Mouse (Mus musculus) heart, postnatal 14 days (tissue): ENCODE measurements around the gene Shroom3. TPM values are rescaled to one million over a fixed set of nuclear protein-coding genes. Genes with fewer than 3 reads are reported as not detected.
A peak's percentile ranks its signal among the peaks of the same experiment; 100 is the strongest.

Source experiments
- DNase-seq, 2 experiments: peaks; one replicate each; pipeline ENCODE4 v3.0.0; 2021 to 2022
- intact Hi-C: fragments of 180-260 bp; cut with DNase I; formaldehyde crosslinking; loops from one replicate; pipeline ENCODE4 v1.15.1; 2025
- total RNA-seq, 2 experiments: library from RNA; stranded (reverse); gene quantifications; 2 replicates each; pipeline ENCODE4 v1.2.3; 2021

The Shroom3 gene
- total RNA-seq, 2 experiments from 2014 or later: 33.4 to 37.7 TPM

DNA sequence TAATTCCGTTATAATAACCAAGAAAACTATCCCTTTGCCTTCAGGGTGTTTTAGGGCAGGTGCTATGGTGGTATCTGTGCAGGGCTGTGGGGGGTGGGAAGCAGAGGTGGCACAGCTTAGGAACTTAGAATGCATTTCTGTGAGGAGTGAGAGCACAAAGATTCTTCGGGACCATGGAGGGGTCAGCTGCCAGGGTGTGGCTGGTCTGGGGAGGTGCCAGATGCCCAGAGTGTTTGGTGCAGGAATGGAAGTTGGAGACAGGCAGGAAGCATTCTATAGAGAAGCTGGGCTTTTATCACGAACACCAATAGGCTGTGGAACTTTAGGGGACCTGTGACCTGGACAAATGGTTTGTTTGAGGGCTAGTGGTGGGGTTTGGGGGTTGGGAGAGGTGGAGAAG, 58.6 kb downstream of the Shroom3 start:
- DNase-seq: no peak
- intact Hi-C loops: no loop called here

DNA sequence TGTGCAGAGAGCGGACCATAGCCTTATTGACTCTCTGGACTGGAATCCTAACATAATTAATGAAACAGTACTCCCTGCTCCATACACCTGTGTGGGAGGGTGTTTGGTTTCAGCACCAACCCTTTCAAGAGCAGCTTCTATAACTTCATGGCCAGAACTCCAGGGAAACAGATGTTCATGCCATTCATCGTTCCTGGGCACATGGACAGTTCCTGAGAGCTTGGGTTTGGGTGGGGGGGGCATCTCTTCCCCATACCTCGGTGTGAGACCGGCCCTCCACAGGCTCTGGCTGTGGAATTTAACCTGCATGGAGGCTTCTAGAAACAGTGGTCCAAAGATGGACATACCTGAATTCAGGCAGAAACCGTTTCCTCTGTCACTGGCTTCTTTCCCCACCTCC, 59.5 kb downstream of the Shroom3 start:
- intact Hi-C loops: no loop called here

DNA sequence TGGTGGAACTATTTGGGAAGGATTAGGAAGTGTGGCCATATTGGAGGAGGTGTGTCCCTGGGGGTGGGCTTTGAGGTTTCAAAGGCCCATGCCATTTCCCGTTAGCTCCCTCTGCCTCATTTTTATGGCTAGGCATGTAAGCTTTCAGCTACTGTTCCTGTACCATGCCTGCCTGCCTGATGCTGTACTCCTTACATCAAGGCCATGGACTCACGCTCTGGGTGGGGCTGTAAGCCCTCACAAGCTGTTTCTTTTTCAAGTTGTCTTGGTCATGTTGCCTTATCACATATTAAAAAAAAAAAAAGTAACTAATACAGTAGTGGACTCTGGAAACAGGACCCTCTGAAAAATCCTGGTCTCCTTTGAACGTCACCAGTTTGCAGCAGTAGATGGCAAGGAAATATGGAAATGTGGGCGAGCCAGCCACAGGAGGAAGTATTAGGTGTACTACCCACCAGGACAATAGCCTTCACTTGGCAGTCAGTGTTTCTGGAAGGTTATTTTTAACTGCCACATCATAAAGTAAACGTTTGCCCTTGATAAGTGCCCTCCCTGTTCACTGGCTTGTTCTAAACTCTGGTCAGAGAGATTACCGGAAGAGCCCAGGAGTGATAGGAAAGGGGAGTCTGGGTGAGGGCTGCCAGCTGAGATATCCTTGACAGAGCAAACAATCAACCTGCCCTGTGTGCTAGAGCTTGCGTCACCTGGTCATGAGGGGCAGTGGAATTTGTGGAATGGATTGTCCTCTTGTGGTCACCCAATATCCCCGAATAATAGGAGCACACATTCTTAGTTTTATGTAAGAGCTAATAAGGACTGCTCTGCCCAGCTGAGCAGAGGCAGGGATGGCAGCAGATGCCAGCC, 62.4 kb downstream of the Shroom3 start:
- peak; percentile 30 to 40 for DNase-seq
- intact Hi-C loops: no loop called here

More for the DNA sequence above, 59.5 kb downstream of the Shroom3 start:
- no peak for DNase-seq

DNA sequence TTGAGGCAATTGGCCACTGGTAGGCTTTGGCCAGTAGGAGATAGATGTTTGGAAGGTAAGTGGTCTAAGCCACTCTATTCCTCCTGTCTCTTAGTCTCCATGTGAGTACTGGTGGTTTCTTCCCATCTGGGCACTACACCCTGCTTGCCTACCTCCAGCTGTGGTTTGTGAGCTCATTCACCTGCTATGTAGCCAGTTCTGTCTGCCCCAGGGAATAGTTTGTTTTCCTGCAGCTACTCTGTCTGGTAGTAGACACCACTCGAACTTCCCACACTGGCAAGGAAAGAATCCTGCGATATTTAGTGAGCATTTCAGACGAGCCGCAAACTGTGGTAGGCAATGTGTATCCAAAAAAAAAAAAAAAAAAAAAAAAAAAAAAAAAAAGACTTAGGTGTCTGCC, 68.3 kb downstream of the Shroom3 start:
- intact Hi-C loops: no loop called here
- DNase-seq: no peak

DNA sequence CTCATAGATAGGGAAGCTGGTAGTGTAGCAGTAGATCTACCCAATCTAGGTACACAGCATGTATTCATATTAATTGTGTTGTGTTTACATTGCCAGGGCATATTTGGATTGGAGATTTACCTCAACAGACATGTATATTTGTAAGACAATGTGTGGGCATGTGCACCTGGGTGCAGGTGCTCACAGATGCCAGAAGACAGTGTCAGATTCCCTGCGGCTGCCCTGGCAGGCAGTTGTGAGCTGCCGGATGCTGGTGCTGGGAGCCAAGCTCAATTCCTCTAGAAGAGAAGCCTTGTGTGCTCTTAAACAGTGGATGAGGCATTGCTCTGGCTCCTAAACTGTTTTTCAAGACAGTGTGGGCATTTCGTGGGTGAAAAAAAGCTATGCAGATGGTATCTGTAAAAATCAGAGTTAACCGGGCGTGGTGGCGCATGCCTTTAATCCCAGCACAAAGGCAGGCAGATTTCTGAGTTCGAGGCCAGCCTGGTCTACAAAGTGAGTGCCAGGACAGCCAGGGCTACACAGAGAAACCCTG, 72.1 kb downstream of the Shroom3 start:
- DNase-seq: no peak
- intact Hi-C loops: no loop called here

DNA sequence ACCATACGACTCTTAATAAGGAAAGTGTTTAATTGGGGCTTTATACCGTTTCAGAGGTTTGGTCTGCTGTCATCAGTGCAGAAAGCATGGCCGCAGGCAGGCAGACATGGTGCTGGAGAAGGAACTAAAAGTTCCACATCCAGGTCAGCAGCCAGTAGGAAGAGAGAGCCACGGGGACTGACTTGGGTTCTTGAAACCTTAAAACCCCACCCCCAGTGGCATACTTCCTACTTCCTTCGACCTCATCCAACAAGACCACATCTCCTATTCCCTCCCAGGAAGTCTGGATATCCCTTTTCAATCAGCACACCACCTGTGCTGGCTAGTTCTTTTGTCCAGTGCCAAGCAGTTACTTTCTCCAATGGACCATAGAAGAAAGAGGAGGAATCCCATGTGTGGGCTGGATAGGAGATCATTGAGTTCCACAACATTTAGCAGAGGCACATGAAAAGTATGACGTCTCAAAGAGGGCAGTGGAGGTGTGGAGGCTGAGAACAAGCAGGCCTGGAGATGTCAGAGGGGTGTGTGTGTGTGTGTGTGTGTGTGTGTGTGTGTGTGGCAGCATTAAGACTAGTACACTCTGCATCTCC, 76.0 kb downstream of the Shroom3 start:
- DNase-seq: no peak
- intact Hi-C loops: no loop called here

DNA sequence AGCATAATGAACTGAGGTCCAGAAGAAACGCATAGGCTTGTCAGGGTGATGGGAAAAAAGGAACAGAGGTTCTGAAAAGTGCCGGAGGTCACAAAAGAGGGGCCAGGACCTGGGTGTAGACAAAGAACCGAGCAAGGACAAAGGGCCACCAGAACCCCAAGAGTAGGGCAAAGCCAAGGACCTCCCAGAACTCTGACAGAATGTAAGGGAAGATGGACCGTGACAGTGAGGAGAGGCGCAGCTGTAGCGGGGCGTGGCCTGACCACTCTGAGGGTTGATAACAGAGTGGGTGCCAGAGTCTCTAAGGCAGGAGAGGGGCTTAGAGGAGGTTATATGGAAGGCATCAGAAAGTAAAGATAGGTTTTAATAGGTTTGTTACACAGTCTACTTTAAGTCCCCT, 77.3 kb downstream of the Shroom3 start:
- no peak for DNase-seq
- intact Hi-C loops: no loop called here

DNA sequence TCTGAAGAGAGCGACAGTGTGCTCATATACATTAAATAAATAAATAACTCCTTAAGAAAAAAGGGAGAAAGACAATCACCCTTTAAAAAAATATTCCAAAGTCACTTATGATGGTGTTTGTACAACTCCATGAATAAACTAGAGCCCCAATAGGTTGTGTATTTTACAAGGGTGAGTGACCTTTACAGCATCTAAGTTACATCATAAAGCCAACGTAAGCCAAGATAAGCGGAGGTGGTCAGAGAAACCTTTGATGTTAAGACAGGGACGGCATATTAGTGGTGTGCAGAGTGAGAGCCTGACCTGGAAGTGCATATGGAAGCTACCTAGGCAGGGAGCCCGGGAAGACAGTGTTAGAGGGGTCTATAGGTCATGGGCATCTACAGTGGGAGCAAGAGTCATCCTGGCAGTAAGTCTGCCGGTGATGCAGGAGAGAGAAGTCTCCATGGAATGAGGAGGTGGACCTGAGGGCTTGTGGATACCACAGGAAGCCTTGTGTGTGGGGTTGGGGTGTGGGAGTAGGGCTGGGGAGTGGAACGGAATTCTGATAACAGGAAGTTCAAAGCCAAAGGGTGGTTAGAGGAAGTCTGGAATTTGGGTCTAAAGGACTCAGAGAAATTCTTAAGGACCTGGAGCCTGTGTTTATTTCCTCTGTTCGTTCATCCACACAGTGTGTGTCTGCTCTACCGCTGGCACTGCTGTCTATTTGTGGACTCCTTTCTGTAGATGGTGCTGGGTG, 78.5 kb downstream of the Shroom3 start:
- intact Hi-C loops: no loop called here
- no peak for DNase-seq

DNA sequence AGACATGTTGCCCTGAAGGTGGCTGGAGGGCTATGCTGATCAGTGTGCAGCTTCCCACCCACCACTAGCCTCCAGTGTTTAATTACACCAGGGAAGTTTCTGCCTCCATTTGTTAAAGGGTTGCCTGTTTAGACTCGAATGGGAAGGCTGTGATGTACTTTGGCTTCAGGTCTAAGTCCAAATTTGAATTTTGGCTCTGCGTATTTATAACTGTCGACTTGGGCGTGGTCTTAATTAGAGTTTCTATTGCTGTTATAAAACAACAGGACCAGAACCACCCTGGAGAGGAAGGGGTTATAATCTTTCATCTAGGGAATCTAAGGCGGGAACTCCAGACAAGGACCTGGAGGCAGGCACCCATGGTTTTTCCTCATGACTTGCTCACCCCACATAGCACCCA, 79.2 kb downstream of the Shroom3 start:
- no peak for DNase-seq
- intact Hi-C loops: no loop called here

DNA sequence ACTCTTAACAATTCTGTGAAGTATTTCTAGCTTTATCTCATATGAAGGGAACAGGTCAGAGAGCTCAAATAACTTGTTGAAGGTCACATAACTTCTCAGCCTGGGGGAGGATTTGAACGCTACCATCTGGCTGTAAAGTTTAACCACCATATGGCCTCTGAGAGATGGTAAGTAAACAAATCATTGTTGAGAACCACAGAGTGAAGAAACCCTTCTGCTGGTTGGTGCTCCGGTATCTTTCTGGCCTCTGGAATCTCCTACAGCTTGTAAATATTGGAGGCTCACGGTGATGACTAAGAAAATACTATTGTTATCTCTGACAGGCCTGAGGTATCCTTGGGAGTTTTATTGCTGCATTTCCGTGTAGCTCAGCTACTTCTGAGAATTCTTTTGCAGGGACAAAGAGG, 80.3 kb downstream of the Shroom3 start:
- peak in 1 of 2 experiments; percentile 18 for DNase-seq
- intact Hi-C loops: no loop called here

DNA sequence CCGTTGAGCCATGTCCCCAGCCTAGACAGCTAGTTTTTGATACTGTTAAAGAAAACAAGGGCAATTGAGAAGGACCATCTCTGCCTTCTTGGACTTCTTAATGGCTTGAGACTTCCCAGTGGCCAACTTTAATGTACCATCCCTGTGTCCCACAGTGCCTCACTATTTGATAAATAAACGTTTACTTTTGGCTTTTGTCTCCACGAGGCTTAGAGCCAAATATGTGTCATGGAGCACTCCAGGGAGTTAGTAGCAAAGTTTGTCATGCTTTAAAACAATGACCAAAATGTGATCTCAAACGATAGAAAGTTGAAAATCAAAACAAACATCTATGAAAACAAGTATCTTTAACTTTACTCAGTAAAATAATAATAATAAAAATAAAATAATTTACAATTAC, 83.1 kb downstream of the Shroom3 start:
- intact Hi-C loops: no loop called here
- peak in 1 of 2 experiments; percentile 23 for DNase-seq

DNA sequence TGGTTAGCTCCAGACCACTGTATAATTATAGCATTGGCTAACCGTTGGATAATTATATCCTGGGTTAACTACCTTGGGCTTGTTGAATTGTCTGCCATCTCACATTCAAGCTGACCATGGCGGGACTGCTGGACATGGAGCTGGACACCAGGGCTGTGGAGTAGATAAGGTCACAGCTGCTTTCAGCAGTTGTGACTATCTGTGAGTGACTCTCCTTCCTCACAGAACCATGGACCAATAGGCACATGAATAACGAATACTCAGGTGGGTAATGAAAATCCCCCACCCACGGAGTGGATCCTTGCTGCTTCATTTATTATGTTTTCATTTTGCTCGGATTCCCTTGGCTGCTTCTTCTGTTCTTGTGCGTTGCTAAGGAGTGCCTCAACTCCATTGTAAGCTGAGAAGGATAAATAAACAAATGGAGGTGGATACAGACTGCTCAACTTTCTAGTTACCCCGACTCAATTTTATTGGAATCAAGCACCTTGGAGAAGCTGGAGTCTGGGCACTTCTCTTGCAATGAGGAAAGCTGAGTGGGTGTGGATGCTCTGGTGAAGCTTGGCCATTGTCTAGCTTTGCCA, 84.1 kb downstream of the Shroom3 start:
- no peak for DNase-seq
- intact Hi-C loops: no loop called here

DNA sequence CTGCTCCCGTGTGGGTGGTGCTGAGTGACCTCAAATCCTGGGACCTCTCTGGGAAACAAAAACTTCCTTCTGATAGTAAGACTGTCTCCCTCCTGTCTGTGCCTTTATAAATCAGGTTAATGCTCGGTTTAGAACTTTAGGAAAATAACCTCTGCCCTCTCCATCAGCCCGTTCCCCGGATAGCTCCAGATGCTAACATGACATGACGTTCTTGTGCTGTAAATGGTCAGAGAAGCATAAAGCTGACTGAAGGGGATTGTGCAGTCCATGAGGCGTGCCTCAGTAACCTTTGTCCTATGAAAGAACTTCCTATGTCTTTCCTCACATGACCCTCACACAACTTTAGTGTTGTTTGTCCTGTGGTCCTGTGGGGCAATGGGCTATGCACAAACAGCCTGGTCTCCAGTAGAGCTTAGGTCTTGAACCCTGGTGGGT, 84.6 kb downstream of the Shroom3 start:
- intact Hi-C loops: no loop called here
- DNase-seq: no peak

DNA sequence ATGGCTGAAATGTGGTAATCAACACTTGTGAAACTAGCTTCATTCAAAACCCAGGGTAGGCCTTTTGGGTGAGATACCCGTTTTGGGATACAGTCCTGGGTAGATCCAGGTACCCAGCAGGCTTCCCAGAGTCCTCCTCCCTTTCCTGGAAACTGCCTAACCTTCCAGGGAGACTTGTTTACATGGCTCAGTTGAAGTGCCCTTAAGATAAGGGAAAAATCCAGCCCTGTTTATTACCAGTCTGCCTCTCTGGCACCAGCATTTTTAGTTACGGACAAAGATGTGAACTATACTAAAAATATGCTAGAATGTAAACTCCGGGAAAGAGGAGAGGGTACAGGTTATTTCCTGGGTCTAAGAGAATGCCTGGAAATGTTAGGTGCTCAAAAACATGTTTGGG, 90.6 kb downstream of the Shroom3 start:
- intact Hi-C loops: no loop called here
- DNase-seq: no peak

DNA sequence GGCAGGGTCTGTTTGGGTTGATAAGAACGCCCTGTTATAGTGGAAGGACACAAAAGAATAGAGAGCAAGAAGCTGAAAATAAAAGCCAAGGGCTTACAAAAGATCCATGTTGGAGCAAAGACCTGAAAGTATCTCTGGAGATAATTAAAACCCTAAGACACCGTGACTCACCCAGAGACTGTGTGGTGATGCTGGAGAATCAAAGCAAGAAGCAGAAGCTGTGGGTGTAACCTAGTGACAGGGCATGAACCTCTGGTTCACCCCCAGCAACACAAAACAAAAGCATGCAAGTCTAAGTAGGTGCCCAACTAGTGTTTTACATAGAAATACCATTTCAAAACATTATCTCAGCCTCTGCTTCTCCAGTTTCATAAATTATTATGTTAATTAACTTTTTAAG, 91.2 kb downstream of the Shroom3 start:
- no peak for DNase-seq
- intact Hi-C loops: no loop called here

DNA sequence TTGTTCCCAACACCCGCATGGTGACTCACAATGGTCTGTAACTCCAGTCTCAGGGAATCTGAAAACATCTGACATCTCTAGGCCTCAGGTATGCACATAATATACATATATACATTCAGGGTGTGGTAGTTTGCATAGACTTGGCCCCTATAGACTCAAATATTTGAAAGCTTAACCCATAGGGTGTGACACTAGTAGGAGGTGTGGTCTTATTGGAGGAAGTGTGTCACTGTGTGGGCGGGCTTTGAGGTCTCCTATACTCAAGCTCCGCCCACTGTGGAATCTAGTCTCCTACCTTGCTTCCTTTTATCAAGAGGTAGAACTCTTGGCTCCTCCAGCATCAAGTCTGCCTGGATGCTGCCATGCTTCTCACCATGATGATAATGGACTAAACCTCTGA, 91.7 kb downstream of the Shroom3 start:
- intact Hi-C loops: no loop called here
- no peak for DNase-seq

DNA sequence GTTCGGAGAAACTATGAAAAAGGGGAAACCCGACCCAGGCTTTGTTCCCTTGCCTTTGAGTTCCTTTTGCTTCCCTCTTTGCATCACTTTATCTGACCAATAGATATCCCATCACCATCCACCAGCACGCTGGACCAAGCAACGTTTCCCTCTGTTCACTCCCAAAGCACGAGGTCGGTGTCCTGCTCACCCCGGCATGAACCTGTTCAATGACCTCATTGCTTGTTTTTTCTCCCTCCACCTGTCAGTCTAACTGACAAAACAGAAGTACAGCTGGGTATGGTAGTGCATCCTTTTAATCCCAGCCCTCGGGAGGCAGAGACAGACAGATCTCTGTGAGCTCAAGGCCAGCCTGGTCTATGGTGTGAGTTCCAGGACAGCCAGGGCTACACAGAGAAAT, 95.2 kb downstream of the Shroom3 start:
- intact Hi-C loops: no loop called here
- DNase-seq: no peak

DNA sequence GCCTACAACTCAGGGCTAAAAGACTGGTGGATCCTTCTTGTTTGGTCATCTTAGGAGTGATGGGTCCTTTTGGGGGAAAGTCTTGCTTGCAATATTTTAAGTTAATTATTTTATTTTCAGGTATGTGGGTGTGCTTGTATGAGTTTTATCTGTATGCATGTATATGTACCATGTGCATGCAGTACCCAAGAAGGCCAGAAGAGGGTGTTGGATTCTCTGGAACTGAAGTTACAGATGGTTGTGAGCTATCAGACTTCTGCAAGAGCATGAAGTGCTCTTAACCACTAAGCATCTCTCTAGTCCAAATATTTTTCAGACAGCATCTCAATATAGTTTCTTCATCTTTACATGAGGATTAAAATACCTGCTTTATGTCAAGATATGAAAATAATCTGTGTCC, 97.8 kb downstream of the Shroom3 start:
- DNase-seq: no peak
- intact Hi-C loops: no loop called here

DNA sequence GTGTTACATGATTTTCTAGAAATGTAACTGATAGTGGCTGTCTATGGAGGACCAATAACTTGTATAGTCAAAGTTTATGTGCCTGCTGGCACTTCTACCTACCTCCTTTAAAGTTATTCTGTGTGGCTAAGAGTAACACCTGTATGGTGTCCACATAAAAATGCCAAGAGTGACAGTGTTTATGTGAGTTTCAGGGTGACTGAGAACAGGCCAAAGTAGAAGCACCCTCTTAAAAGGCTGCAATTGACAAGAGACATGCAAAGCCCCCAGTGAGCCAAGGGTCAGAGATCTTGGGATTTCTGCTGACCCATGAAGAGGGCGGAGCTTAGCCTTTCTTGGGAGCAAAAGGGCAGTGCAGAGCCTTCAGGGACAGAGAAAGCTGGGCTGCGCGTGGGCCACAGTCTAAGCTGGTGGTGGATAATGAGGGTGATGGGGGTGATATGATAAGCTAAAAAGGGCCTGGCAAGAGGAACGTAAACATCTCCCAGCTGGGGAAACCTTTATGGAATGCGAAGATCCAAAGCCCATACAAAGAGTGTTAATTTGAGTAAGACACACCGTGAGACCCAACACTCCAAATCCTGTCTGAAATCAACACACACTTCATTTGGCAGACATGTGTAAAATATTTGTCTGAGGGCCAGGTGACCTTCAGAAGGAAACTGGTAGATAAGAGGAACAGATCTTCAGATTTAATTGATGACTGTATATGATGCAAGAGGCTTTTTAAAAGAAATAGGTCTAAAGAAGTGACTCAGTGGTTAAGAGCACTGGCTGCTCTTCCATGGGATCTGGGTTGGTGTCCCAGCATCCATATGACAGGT, 101.0 kb downstream of the Shroom3 start:
- no peak for DNase-seq
- intact Hi-C loops: no loop called here

DNA sequence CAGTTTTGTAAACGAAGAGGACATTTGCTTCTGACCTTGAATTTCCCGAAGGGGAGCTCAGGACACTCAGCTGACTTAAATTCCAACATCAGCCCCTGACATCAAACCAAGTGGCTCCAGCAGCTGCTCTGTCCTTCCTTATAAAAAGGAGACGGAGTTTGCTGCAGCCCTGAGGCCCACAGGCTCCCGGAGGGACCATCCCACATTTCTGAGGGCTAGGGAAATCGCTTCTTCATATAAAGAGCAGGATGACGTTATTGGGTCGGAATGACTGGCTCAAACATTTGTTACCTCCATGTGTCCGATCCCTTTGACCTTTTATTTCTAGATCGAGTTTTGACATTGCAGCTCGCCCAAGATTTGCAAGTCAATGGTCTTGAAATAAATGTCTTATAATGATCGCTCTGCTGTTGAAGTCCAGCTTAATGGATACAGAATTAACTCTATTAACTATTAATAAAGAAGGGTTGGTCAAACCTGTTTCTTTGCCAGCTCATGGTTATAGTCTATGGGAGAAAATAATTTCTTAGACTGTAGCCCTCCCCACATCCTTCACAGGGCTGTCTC, 102.7 kb downstream of the Shroom3 start:
- intact Hi-C loops: no loop called here

More for the DNA sequence above, 102.7 kb downstream of the Shroom3 start:
- no peak for DNase-seq
